Mouse (Mus musculus) forebrain, embryonic 14.5 days (tissue): ENCODE measurements at regions not wholly inside any gene's neighbourhood (a gene's known extent, or its start where the extent isn't known, plus 50 kb on each side); places are given as distances from the start of the nearest gene placed in this dataset.
A peak's percentile ranks its signal among the peaks of the same experiment; 100 is the strongest.

ENCODE experiments used
- ATAC-seq: fragments of 200-750 bp; cut with Nextera tagmentation; 2 replicates; pipeline ENCODE4 v1.8.0; 2017; ENCODE audit warnings: mild to moderate bottlenecking, moderate library complexity
- DNase-seq: peaks from one replicate; pipeline ENCODE4 v3.0.0-alpha.2; 2015; ENCODE audit warnings: low spot score
- H3K27ac ChIP-seq: fragments of 300-500 bp; sonication (generic); 2 replicates; pipeline ENCODE4 v1.5.1; 2014; ENCODE audit warnings: low read depth, mild to moderate bottlenecking, control low read depth, low read length, moderate library complexity
- H3K27me3 ChIP-seq: fragments of 300-500 bp; sonication (generic); replicated peaks from 2 replicates; pipeline ENCODE4 v1.6.1; 2014; ENCODE audit warnings: low read length, control low read depth, mixed read lengths; ENCODE audit not compliant: control insufficient read depth, insufficient read depth
- H3K36me3 ChIP-seq: fragments of 300-500 bp; sonication (generic); 2 replicates; pipeline ENCODE4 v1.6.1; 2014; ENCODE audit warnings: low read length, control low read depth; ENCODE audit not compliant: control insufficient read depth, insufficient read depth
- H3K4me1 ChIP-seq: fragments of 300-500 bp; sonication (generic); 2 replicates; pipeline ENCODE4 v1.6.1; 2014; ENCODE audit warnings: antibody characterized with exemption, low read length, control low read depth; ENCODE audit not compliant: control insufficient read depth, insufficient read depth
- H3K4me2 ChIP-seq: fragments of 300-500 bp; sonication (generic); 2 replicates; pipeline ENCODE4 v1.6.1; 2014; ENCODE audit warnings: mild to moderate bottlenecking, control low read depth, low read length
- H3K4me3 ChIP-seq: fragments of 300-500 bp; sonication (generic); 2 replicates; pipeline ENCODE4 v1.5.1; 2014; ENCODE audit warnings: low read depth, low read length, control low read depth
- H3K9ac ChIP-seq: fragments of 300-500 bp; sonication (generic); 2 replicates; pipeline ENCODE4 v1.6.1; 2014; ENCODE audit warnings: mild to moderate bottlenecking, low read length, control low read depth, moderate library complexity
- H3K9me3 ChIP-seq: fragments of 300-500 bp; sonication (generic); replicated peaks from 2 replicates; pipeline ENCODE4 v1.6.1; 2016; ENCODE audit warnings: low read length, control low read depth, mixed read lengths; ENCODE audit not compliant: control insufficient read depth
- WGBS: fragments of 180-500 bp; shearing (Covaris S2); extraction: QIAGEN DNeasy Blood & Tissue Kit; methylation state at CpG from one replicate; pipeline ENCODE4 v1.1.7; 2014; 5-methylcytosine and 5-hydroxymethylcytosine counted together

DNA sequence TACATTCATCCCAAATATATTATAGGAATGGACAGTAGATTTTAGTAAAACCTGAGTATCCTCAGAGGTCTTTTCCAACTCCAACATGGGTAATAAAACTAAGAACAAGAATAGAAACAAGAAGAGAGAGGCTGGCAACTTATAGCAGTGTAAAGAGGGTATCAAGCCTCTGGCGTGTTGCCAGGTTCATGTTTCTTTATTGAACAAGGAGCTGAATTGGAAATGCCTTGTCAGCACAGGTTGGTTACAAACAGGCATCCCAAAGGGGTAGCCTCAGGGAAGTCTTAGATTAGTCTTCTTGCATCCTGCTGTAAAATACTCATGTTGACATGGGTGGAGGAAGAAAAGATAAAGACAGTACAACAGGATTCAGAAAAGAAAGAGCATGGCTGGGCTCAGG is 213.6 kb upstream of the Pfkp start:
- no peak overlapping the region for H3K27ac ChIP-seq
- H3K4me2 ChIP-seq, result no peak overlapping the region
- ATAC-seq (no peak), DNase-seq (peak; percentile 24)
- no peaks in the 10 kb centered on the region for H3K27me3 ChIP-seq
- no peaks in the 10 kb centered on the region for H3K4me1 ChIP-seq
- 60% methylated on average over 1 of the region's 1 CpGs for WGBS
- H3K36me3 ChIP-seq, result no peaks in the 10 kb centered on the region
- H3K9me3 ChIP-seq, result no peaks in the 10 kb centered on the region
- no peak overlapping the region for H3K4me3 ChIP-seq
- H3K9ac ChIP-seq, result no peak overlapping the region

- H3K4me2 ChIP-seq, result no peak overlapping the region
- ATAC-seq, result no peak
- no peak overlapping the region for H3K4me3 ChIP-seq
- no peaks in the 10 kb centered on the region for H3K4me1 ChIP-seq
- H3K9ac ChIP-seq, result no peak overlapping the region
- WGBS, result 92% methylated on average over 3 of the region's 3 CpGs
- no peaks in the 10 kb centered on the region for H3K36me3 ChIP-seq
- H3K27me3 ChIP-seq, result no peaks in the 10 kb centered on the region
- H3K9me3 ChIP-seq, result no peaks in the 10 kb centered on the region
- no peak for DNase-seq
- H3K27ac ChIP-seq, result no peak overlapping the region
Measured at GRCm38 (mm10) chr13:6859551-6859950, 211.0 kb upstream of the Pfkp start.

DNA sequence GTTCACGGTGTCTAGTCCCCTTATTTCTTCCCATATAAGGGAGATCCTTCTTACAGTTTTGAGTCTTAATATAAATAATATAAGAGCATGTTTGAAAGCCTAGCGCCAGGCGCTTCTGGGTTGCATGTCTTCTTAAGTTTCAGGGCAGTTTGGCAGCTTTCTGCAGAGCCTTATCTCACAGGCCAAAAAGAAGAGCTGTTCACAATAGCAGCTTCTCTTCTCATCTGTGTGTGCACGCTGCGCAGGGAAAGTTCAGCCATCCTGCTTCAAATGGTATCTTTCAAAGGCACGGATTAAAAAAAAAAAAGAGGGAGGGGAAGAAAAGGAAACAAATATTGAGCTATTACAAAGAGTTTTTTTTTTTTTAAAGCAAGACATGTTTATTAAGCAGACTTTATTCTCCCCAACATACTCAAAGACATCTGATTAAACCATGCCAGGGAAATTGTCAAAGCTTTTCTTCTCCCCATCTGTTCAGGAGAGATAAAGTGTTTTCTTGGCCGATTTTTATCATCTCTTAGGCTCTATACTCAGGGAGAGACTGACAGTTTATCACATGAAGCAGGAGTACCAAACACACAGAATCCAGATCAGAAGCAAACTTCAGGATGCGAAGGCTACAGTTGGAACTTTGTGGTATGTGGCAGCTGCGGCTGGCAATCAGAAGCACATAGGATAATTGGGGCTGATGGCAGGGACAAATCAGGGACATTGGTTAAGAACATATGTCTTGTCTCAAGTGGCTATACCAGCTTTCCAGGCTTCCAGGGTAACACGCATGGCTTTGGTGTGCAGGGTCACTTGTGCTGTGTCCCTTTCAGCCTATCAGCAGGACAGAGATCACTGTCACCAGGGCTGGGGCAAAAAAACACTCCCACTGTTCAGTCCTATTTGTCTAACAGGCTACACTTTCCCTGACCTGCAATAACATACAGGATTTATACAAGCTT is 206.9 kb upstream of the Pfkp start:
- H3K27ac ChIP-seq, result no peak overlapping the region
- DNase-seq (peak; percentile 10), ATAC-seq (no peak)
- H3K27me3 ChIP-seq, result no peaks in the 10 kb centered on the region
- no peak overlapping the region for H3K4me3 ChIP-seq
- no peaks in the 10 kb centered on the region for H3K9me3 ChIP-seq
- no peaks in the 10 kb centered on the region for H3K36me3 ChIP-seq
- H3K4me1 ChIP-seq, result no peaks in the 10 kb centered on the region
- H3K4me2 ChIP-seq, result no peak overlapping the region
- no peak overlapping the region for H3K9ac ChIP-seq
- WGBS, result 58% methylated on average over 10 of the region's 10 CpGs

DNA sequence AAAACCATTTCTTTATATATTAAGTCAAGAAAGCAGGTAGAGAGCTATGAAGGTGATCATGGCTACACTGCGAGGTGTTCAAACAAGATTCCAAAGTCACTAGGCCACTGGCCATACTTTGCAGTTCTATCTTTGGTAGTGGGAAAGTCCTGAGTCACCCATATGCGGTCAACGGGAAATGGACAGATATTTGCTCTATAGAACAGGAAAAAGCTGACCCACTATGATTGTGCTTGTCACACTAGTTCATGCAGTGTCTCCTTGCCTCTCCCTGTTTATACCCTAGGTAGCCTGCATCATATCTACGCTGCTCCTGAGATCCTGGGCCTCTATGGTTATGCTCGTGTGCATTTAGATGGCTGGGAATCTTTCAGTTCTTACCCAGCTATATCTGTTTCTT is 188.9 kb upstream of the Pfkp start:
- H3K9me3 ChIP-seq, result no peaks in the 10 kb centered on the region
- ATAC-seq (no peak), DNase-seq (no peak)
- no peak overlapping the region for H3K4me3 ChIP-seq
- no peaks in the 10 kb centered on the region for H3K36me3 ChIP-seq
- WGBS, result 91% methylated on average over 5 of the region's 5 CpGs
- H3K9ac ChIP-seq, result no peak overlapping the region
- H3K4me1 ChIP-seq, result no peaks in the 10 kb centered on the region
- no peak overlapping the region for H3K4me2 ChIP-seq
- H3K27ac ChIP-seq, result no peak overlapping the region
- no peaks in the 10 kb centered on the region for H3K27me3 ChIP-seq

DNA sequence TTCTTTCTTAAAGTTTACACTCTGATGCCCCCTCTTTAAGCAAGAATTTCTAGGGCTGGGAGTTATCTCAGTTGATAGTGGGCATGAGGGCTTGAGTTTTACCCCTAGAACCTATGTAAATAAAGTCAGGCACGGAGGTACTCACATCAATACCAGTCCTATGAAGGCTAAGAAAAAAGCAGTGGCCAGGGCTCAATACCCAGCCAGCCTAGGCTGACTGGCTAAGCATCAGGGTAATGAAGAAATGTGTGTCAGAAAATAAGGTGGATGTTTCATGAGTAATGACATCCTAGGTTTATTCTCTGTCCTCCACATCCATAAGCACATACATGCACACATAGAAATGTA is 188.5 kb upstream of the Pfkp start:
- Histone ChIP-seq H3K4me1 (no peaks in the 10 kb centered on the region), H3K4me2 (no peak overlapping the region), H3K27me3 (no peaks in the 10 kb centered on the region), H3K9me3 (no peaks in the 10 kb centered on the region), H3K36me3 (no peaks in the 10 kb centered on the region), H3K27ac (no peak overlapping the region), H3K9ac (no peak overlapping the region), H3K4me3 (no peak overlapping the region)
- peak; percentile 33; the same call in 1 of the 2 replicates for ATAC-seq
- no peak for DNase-seq
- 84% methylated on average over 1 of the region's 1 CpGs for WGBS

DNA sequence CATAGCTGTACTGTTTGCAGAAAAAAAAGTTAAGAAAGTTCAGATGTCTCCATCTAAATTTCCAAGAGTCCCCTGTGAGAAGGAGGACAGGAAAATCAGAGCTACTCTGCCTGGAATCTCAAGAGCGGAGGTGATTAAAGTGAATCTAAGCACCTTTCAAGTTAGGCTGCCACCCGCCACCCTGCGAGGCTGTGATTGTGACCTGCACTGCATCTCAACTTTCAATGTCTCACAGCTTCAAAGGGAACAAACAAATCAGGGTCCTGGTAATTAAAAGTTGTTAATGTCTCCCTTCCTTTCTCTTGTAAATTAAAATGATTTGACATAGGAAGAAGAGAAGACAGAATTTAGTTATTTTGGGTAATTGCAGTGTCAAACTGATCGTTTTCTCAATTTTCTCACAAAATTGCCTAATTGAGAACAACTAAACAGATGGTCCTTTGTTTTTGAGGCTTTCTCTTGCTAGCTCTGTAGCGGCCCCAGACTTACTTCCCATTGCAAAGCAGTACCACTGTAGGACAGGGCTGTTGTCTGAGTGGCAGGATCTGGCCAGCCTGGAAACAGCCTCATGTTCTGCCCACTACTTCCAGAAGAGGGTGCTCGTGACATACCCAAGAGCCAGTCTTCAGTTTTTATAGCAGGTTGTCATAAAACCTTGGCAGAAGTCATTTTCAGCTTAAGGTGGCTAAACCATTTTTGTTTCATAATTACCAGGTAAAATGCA is 187.9 kb upstream of the Pfkp start:
- no peak overlapping the region for H3K9ac ChIP-seq
- H3K9me3 ChIP-seq, result no peaks in the 10 kb centered on the region
- H3K27ac ChIP-seq, result no peak overlapping the region
- H3K4me2 ChIP-seq, result no peak overlapping the region
- DNase-seq (peak; percentile 86), ATAC-seq (peak; percentile 96)
- H3K4me1 ChIP-seq, result no peaks in the 10 kb centered on the region
- H3K36me3 ChIP-seq, result no peaks in the 10 kb centered on the region
- WGBS, result 16% methylated on average over 6 of the region's 6 CpGs
- H3K27me3 ChIP-seq, result no peaks in the 10 kb centered on the region
- H3K4me3 ChIP-seq, result no peak overlapping the region

GRCm38 (mm10) chr13:6829882-6830281 is 181.3 kb upstream of the Pfkp start:
- no peak for ATAC-seq
- 39% methylated on average over 1 of the region's 1 CpGs for WGBS
- Histone ChIP-seq H3K4me3 (no peak overlapping the region), H3K27ac (no peak overlapping the region), H3K4me2 (no peak overlapping the region), H3K27me3 (no peaks in the 10 kb centered on the region), H3K9me3 (no peaks in the 10 kb centered on the region), H3K4me1 (no peaks in the 10 kb centered on the region), H3K9ac (no peak overlapping the region), H3K36me3 (no peaks in the 10 kb centered on the region)
- peak; percentile 19 for DNase-seq

DNA sequence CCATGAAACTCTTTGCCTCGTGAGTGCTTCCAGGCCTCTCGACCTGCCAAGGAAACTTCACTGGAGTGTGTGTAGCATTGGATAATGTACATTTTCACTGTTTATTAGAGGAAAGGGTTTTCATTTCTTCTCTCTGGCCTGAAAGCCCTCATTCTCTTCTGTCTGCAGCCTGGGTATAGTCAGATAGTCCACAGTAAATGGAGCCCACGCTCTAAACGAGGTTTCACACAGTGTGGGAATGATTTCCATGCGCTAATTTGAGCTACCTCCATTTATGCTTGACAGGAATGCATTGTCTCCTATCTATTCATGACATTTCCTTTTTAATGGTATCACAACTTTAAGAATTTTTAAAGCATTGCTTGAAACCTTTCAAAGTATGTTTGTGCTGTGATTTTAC is 180.8 kb upstream of the Pfkp start:
- H3K27ac ChIP-seq, result no peak overlapping the region

More for the DNA sequence above, 180.8 kb upstream of the Pfkp start:
- no peak overlapping the region for H3K4me2 ChIP-seq
- ATAC-seq (no peak), DNase-seq (no peak)
- no peaks in the 10 kb centered on the region for H3K4me1 ChIP-seq
- WGBS, result 39% methylated on average over 5 of the region's 5 CpGs
- no peaks in the 10 kb centered on the region for H3K27me3 ChIP-seq
- no peak overlapping the region for H3K9ac ChIP-seq
- H3K9me3 ChIP-seq, result no peaks in the 10 kb centered on the region
- H3K36me3 ChIP-seq, result no peaks in the 10 kb centered on the region
- H3K4me3 ChIP-seq, result no peak overlapping the region
